Mouse (Mus musculus): Measurements from ENCODE around the gene Exd2. TPM values are rescaled to one million over a fixed set of nuclear protein-coding genes. Genes with fewer than 3 reads are reported as not detected.

Exd2 gene
- polyA plus RNA-seq, 1 experiment from 2014 or later: 35.9 TPM

- H3K4me2 ChIP-seq: no peak overlapping the region
- WGBS: 62% methylated on average over 4 of the region's 4 CpGs
- peaks cover 18% of the 10 kb centered on the region for H3K36me3 ChIP-seq
- no peak for ATAC-seq (ENCODE audit: insufficient number of reproducible peaks, insufficient read depth, low FRiP score, low TSS enrichment, low read depth)
- no peaks in the 10 kb centered on the region for H3K4me1 ChIP-seq (replicated peaks)
- H3K4me3 ChIP-seq (replicated peaks): no peak overlapping the region
- H3K9ac ChIP-seq (replicated peaks): no peak overlapping the region
- no peak overlapping the region for H3K27ac ChIP-seq
- no peaks in the 10 kb centered on the region for H3K27me3 ChIP-seq
- H3K9me3 ChIP-seq: no peaks in the 10 kb centered on the region
These were observed 35.5 kb downstream of the Exd2 start for GRCm38 (mm10) chr12:80498356-80498755.

DNA sequence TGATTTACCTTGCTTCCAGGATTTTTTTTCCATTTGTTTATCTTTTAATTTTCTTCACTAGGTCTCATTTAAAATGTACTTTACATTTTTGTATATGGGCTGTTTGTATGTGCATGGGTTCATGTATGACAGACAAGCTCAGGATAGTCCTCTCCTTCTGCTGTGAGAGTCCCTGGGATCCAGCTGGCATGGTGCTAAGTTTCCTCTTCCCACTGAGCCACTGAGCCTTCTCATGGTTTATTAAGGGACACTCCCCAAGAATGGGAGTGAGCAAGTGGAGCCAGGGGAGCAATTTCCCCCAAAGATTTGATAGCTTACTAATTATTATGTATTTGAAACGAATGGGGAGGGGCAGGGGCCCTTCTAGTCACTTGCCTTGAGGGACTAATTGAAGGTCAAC lies 37.6 kb downstream of the Exd2 start:
- no peaks in the 10 kb centered on the region for H3K4me1 ChIP-seq (replicated peaks)
- 40% methylated on average over 1 of the region's 1 CpGs for WGBS
- ATAC-seq (ENCODE audit: insufficient number of reproducible peaks, insufficient read depth, low FRiP score, low TSS enrichment, low read depth): no peak
- H3K9ac ChIP-seq (replicated peaks): no peak overlapping the region
- no peak overlapping the region for H3K4me2 ChIP-seq
- no peak overlapping the region for H3K4me3 ChIP-seq (replicated peaks)
- peaks cover 13% of the 10 kb centered on the region for H3K36me3 ChIP-seq
- H3K27me3 ChIP-seq: no peaks in the 10 kb centered on the region
- H3K27ac ChIP-seq: no peak overlapping the region
- no peaks in the 10 kb centered on the region for H3K9me3 ChIP-seq

GRCm38 (mm10) chr12:80504718-80505117 lies 41.8 kb downstream of the Exd2 start:
- Histone ChIP-seq H3K36me3 (0 out of 2 replicates have a peak, but pooled peaks cover 3% of the 10 kb centered on the region), H3K27me3 (no peaks in the 10 kb centered on the region), H3K4me1 (replicated peaks) (peaks cover 15% of the 10 kb centered on the region), H3K27ac (no peak overlapping the region), H3K9me3 (no peaks in the 10 kb centered on the region), H3K4me2 (no peak overlapping the region), H3K9ac (replicated peaks) (no peak overlapping the region), H3K4me3 (replicated peaks) (no peak overlapping the region)
- ATAC-seq (ENCODE audit: insufficient number of reproducible peaks, insufficient read depth, low FRiP score, low TSS enrichment, low read depth): no peak
- WGBS: 62% methylated on average over 5 of the region's 5 CpGs

DNA sequence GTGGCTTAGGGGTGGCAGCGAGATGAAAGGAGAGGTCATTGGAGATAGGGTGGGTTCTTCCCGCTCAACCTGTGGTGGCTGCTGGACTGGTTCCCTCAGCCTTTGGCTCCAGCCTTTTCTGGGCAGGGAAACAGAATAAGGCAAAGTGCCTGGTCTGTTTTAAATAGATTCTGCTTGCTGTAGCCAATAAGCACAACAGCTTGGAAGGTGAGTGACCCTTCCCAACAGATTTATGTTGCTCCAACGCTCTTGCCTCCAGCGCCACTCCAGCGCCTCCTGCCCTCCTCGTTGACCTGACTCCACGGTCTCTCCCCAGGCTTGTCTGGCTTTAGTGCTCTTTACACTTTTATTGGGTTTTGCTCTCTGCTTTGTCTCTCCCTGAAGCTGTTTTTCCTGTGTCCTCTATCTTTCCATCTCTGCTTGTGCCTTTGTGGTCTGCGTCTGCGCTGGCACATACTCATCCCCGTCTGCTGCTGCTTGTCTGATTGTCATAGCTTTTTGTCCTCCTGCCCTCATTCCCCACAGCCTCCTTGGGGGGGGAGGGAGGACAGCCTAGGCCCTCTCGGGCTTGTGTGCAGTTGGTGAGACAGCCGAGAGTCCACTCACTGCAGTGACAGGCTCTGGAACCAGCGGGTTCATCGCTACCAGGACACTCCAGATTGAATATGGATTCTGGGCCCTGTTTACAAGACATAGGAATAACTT lies 44.3 kb downstream of the Exd2 start:
- no peak for ATAC-seq (ENCODE audit: insufficient number of reproducible peaks, insufficient read depth, low FRiP score, low TSS enrichment, low read depth)
- no peak overlapping the region for H3K4me2 ChIP-seq
- H3K27ac ChIP-seq: peak overlapping the region; percentile 59; the same call in 1 of the 2 replicates
- H3K9ac ChIP-seq (replicated peaks): no peak overlapping the region
- H3K4me3 ChIP-seq (replicated peaks): no peak overlapping the region
- no peaks in the 10 kb centered on the region for H3K27me3 ChIP-seq
- no peaks in the 10 kb centered on the region for H3K9me3 ChIP-seq
- peaks cover 15% of the 10 kb centered on the region for H3K4me1 ChIP-seq (replicated peaks)
- no peaks in the 10 kb centered on the region for H3K36me3 ChIP-seq
- 29% methylated on average over 14 of the region's 14 CpGs for WGBS

DNA sequence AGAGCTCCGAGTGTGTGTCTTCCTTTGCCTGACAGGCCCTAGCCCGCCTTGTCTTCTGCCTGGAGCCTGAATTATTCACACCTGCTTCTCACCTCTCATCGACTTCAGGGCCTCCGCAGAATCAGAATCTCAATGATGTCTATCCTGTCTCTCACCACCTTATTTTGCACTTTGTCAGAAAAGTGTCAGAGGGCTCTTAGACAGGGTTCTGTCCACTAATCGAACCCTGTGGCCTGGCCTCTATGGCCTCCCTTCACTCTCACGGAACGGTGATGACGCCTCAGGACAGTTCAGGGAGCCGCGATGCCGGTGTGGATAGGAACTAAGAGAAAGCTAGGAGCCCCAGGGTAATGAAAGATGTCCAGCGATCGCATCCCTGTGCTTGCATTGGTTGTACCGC lies 55.1 kb downstream of the Exd2 start, which contains the start of gene Galnt16:
TSS of gene Galnt16 (plus strand) at position 301 of the 400 bp plus-strand sequence.
- peak within 1 kb of the TSS; percentile 97 for H3K4me2 ChIP-seq
- 0 out of 2 replicates have a peak within 1 kb of the TSS, but pooled peaks have one; percentile 7 for H3K27ac ChIP-seq
- peaks cover 90% of the 10 kb centered on the region for H3K27me3 ChIP-seq
- no peak for ATAC-seq (ENCODE audit: insufficient number of reproducible peaks, insufficient read depth, low FRiP score, low TSS enrichment, low read depth)
- peak within 1 kb of the TSS; percentile 71 for H3K4me3 ChIP-seq (replicated peaks)
- WGBS: 4% methylated on average over 14 of the region's 14 CpGs
- H3K9ac ChIP-seq (replicated peaks): peak within 1 kb of the TSS; percentile 70
- H3K4me1 ChIP-seq (replicated peaks): peaks cover 17% of the 10 kb centered on the region
- no peaks in the 10 kb centered on the region for H3K9me3 ChIP-seq
- H3K36me3 ChIP-seq: no peaks in the 10 kb centered on the region

GRCm38 (mm10) chr12:80518393-80518756 lies 55.5 kb downstream of the Exd2 start:
- Histone ChIP-seq H3K27ac (no peak overlapping the region), H3K9ac (replicated peaks) (peak overlapping the region; percentile 70), H3K27me3 (peaks cover 90% of the 10 kb centered on the region), H3K36me3 (no peaks in the 10 kb centered on the region), H3K4me1 (replicated peaks) (peaks cover 17% of the 10 kb centered on the region), H3K9me3 (no peaks in the 10 kb centered on the region), H3K4me2 (peak overlapping the region; percentile 97), H3K4me3 (replicated peaks) (peak overlapping the region; percentile 71)
- ATAC-seq (ENCODE audit: insufficient number of reproducible peaks, insufficient read depth, low FRiP score, low TSS enrichment, low read depth): no peak
- under 1% methylated on average over 25 of the region's 25 CpGs for WGBS

DNA sequence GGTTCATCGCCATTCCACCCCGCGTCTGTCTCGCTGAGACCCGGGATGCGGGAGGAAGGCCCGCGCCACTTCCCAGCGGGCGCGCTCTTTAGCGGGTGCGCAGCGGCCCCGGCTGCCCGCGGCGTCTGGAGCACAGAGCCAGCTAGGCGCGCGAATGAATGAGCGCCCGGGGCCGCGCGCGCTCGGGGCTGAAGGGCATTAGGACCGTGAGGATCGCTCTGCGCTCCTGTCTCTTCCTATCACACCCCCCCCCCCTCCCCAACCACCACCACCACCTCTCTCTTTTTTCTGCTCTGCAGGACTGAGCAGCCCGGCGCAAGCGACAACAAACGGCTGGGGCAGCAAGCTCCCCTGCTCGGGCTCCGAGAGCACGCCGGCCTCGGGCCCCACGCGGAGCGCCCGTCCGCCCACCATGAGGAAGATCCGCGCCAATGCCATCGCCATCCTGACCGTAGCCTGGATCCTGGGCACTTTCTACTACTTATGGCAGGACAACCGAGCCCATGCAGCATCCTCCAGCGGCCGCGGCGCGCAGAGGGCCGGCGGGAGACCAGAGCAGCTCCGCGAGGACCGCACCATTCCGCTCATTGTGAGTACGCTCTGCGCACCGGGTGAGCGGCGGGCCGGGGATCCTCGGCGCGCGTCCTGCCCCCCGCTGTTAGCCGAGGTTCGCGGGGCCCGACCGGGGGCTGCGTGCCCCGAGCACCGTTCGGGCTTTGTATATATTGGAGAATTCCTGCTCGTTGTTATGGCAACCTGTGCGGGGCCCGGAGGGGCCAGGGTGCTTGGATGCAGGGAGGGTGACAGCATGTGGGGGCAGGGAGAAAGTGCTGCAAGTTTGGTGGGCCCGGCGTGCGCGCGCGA lies 56.1 kb downstream of the Exd2 start:
- peak; percentile 58 for ATAC-seq (ENCODE audit: insufficient number of reproducible peaks, insufficient read depth, low FRiP score, low TSS enrichment, low read depth)
- under 1% methylated on average over 87 of the region's 90 CpGs for WGBS
- peak overlapping the region; percentile 70 for H3K9ac ChIP-seq (replicated peaks)
- peak overlapping the region; percentile 71 for H3K4me3 ChIP-seq (replicated peaks)
- 0 out of 2 replicates have a peak overlapping the region, but pooled peaks have one; percentile 7 for H3K27ac ChIP-seq
- peaks cover 23% of the 10 kb centered on the region for H3K4me1 ChIP-seq (replicated peaks)
- H3K27me3 ChIP-seq: peaks cover 85% of the 10 kb centered on the region
- peak overlapping the region; percentile 97 for H3K4me2 ChIP-seq
- no peaks in the 10 kb centered on the region for H3K36me3 ChIP-seq
- no peaks in the 10 kb centered on the region for H3K9me3 ChIP-seq

DNA sequence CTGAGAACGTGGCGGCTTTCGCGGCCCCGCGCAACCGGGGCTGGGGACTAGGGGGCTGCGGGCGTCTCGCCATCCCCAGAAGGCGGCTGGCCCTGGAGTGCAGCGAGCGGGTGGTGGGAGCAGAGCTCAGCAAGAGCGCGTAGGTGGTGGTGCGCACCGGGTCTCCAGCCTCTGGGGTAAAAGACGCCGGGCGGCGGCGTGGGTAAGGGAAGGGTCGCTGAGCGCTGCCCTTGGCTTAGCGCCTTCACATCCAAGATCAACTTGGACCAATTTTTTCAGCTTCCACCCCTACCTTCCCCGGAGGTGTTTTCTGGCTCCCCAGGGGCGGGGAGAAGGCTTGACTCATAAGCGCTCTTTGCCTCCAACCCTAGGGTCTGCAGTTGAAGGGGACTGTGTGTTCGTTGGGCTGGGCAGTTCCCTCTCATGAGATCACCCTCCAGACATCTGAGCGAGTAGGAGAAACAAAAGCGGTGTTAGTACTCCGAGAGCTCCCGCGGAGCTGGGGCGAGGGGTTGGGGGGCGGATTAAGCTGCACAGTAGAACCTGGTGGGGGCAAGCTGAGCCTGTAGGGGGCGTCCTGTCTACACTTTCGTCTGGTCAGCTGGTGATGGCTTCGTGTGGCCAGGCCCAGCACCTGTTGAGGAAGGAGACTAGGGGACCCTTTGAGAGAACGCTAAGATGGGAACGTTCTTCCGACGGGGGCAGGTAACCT lies 56.9 kb downstream of the Exd2 start:
- no peaks in the 10 kb centered on the region for H3K36me3 ChIP-seq
- H3K27ac ChIP-seq: 0 out of 2 replicates have a peak overlapping the region, but pooled peaks have one; percentile 7
- peaks cover 77% of the 10 kb centered on the region for H3K27me3 ChIP-seq
- peak; percentile 73 for ATAC-seq (ENCODE audit: insufficient number of reproducible peaks, insufficient read depth, low FRiP score, low TSS enrichment, low read depth)
- no peaks in the 10 kb centered on the region for H3K9me3 ChIP-seq
- H3K4me3 ChIP-seq (replicated peaks): peak overlapping the region; percentile 71
- H3K9ac ChIP-seq (replicated peaks): peak overlapping the region; percentile 70
- under 1% methylated on average over 43 of the region's 43 CpGs for WGBS
- H3K4me2 ChIP-seq: peak overlapping the region; percentile 97
- peaks cover 24% of the 10 kb centered on the region for H3K4me1 ChIP-seq (replicated peaks)

- H3K9me3 ChIP-seq: no peaks in the 10 kb centered on the region
- peaks cover 33% of the 10 kb centered on the region for H3K4me1 ChIP-seq (replicated peaks)
- H3K4me2 ChIP-seq: no peak overlapping the region
- no peaks in the 10 kb centered on the region for H3K36me3 ChIP-seq
- H3K27ac ChIP-seq: no peak overlapping the region
- no peak overlapping the region for H3K4me3 ChIP-seq (replicated peaks)
- H3K9ac ChIP-seq (replicated peaks): no peak overlapping the region
- peaks cover 56% of the 10 kb centered on the region for H3K27me3 ChIP-seq
- no peak for ATAC-seq (ENCODE audit: insufficient number of reproducible peaks, insufficient read depth, low FRiP score, low TSS enrichment, low read depth)
- WGBS: 79% methylated on average over 3 of the region's 3 CpGs
These were observed 59.1 kb downstream of the Exd2 start for GRCm38 (mm10) chr12:80522006-80522405.

DNA sequence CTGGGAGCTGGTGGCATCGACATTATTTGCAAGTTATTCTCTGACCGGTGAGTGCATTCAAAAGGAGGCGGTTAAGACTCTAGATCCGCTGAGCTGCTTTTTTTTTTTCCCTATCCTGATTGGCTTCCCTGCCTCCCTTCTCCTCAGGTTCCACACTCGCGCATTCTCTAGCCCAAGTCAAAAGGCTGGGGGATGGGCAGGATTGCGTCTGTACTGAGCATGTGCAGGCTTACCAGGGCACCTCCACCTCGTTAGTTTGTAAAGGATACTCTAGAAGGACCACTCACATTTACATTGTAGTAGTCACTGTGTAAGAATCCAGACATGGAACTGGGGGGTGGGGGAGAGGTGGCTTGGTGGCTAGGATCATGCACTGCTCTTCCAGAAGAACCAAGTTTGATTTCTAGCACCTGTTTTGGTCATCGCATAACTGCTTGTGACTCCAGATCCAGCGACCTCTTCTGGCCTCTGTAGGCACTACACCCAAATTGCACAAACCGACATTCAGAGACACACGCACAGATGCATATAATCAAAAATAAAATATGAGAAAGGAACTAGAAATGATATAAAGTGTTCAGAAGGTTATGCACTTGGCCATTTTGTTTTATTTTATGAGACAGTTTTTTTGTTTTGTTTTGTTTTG lies 61.5 kb downstream of the Exd2 start:
- H3K27me3 ChIP-seq: peaks cover 32% of the 10 kb centered on the region
- H3K4me3 ChIP-seq (replicated peaks): no peak overlapping the region
- H3K4me1 ChIP-seq (replicated peaks): peaks cover 27% of the 10 kb centered on the region
- no peak overlapping the region for H3K27ac ChIP-seq
- WGBS: 27% methylated on average over 12 of the region's 12 CpGs
- H3K9me3 ChIP-seq: no peaks in the 10 kb centered on the region
- no peak for ATAC-seq (ENCODE audit: insufficient number of reproducible peaks, insufficient read depth, low FRiP score, low TSS enrichment, low read depth)
- H3K9ac ChIP-seq (replicated peaks): no peak overlapping the region
- H3K4me2 ChIP-seq: no peak overlapping the region
- H3K36me3 ChIP-seq: no peaks in the 10 kb centered on the region
